In genomic region chr16:22264232-22264961, GRCm38 (mm10) we compare ENCODE assay signal across 8 mouse cellular contexts. TPM values are rescaled to one million over a fixed set of nuclear protein-coding genes. Genes with fewer than 3 reads are reported as not detected.
DNase-seq lines count a peak whose midpoint lies in the region; ATAC-seq and TF ChIP-seq lines count a peak whose summit lies in the region.

No protein-coding gene starts in this region.

- H3ac ChIP-seq in myocyte (ENCODE audit: control insufficient read depth, insufficient read length) = peak overlapping the region; percentile 68

- under 1% methylated on average over 16 of the region's 16 CpGs for WGBS in kidney, adult 2 months
- WGBS in bone marrow, adult 2 months = under 1% methylated on average over 16 of the region's 16 CpGs
- WGBS in hindbrain, embryonic 13.5 days = 3% methylated on average over 16 of the region's 16 CpGs
- WGBS in liver, embryonic 11.5 days = 1% methylated on average over 16 of the region's 16 CpGs

- peak overlapping the region; percentile 99 for H3K4me3 ChIP-seq in kidney, adult 2 months (ENCODE audit: insufficient read depth, low read depth, low read length)
- peak overlapping the region; percentile 97 for H3K4me3 ChIP-seq in bone marrow, adult 2 months (replicated peaks; ENCODE audit: control insufficient read depth, low read depth, low read length)
- peak overlapping the region; percentile 97 for H3K4me3 ChIP-seq in hindbrain, embryonic 13.5 days
- peak overlapping the region; percentile 100 for H3K4me3 ChIP-seq in liver, embryonic 11.5 days (ENCODE audit: low read depth, low read length)
- peak overlapping the region; percentile 95 for H3K4me3 ChIP-seq in myocyte

- peak overlapping the region; percentile 94 for H3K9ac ChIP-seq in hindbrain, embryonic 13.5 days
- H3K9ac ChIP-seq in liver, embryonic 11.5 days (ENCODE audit: low read depth, low read length) = peak overlapping the region; percentile 100

- H3K79me2 ChIP-seq in myocyte (ENCODE audit: control insufficient read depth, insufficient read depth) = peaks cover 66% of the 10 kb centered on the region

- H3K27me3 ChIP-seq in kidney, adult 2 months (replicated peaks; ENCODE audit: control insufficient read depth, insufficient read depth, low read length) = no peaks in the 10 kb centered on the region
- H3K27me3 ChIP-seq in hindbrain, embryonic 13.5 days = no peaks in the 10 kb centered on the region
- H3K27me3 ChIP-seq in liver, embryonic 11.5 days (replicated peaks; ENCODE audit: control insufficient read depth, insufficient read depth, low read length) = no peaks in the 10 kb centered on the region
- no peaks in the 10 kb centered on the region for H3K27me3 ChIP-seq in myocyte (ENCODE audit: control insufficient read depth, insufficient read depth, insufficient read length)

- ATAC-seq in hindbrain, embryonic 13.5 days (ENCODE audit: low FRiP score) = no peak
- ATAC-seq in liver, embryonic 11.5 days (replicated peaks; ENCODE audit: low FRiP score) = no peak

- H3K27ac ChIP-seq in kidney, adult 2 months (ENCODE audit: insufficient read depth, low read depth, low read length) = peak overlapping the region; percentile 84
- H3K27ac ChIP-seq in bone marrow, adult 2 months (ENCODE audit: control insufficient read depth, insufficient read depth, low read depth, low read length, poor library complexity) = peak overlapping the region; percentile 96; the same call in 1 of the 2 replicates
- peak overlapping the region; percentile 99 for H3K27ac ChIP-seq in hindbrain, embryonic 13.5 days
- H3K27ac ChIP-seq in liver, embryonic 11.5 days (ENCODE audit: low read depth, low read length) = peak overlapping the region; percentile 96

- H3K9me3 ChIP-seq in hindbrain, embryonic 13.5 days = no peaks in the 10 kb centered on the region
- H3K9me3 ChIP-seq in liver, embryonic 11.5 days (ENCODE audit: control insufficient read depth, low read length) = no peaks in the 10 kb centered on the region

- DNase-seq in kidney, adult 2 months = peak; percentile 53
- no peak for DNase-seq in kidney, adult 11 months
- DNase-seq in liver, embryonic 11.5 days (ENCODE audit: low spot score) = peak; percentile 42
- DNase-seq in frontal cortex, postnatal 36 days (ENCODE audit: low spot score in 2 of 2) = no peak
- no peak for DNase-seq in right cerebral cortex, postnatal 14 days

- no peak for TF ChIP-seq POLR2A in kidney, adult 2 months (IDR thresholded peaks at IDR 0.05; ENCODE audit: low read depth, low read length)
- TF ChIP-seq POLR2A in bone marrow, adult 2 months (IDR thresholded peaks at IDR 0.05; ENCODE audit: borderline replicate concordance, control insufficient read depth, low read depth, low read length) = no peak
- no peak for TF ChIP-seq POLR2A in myocyte (IDR thresholded peaks at IDR 0.05; ENCODE audit: insufficient read length, low read depth)

- H3K4me1 ChIP-seq in kidney, adult 2 months (ENCODE audit: control insufficient read depth, insufficient read depth, low read length) = peaks cover 19% of the 10 kb centered on the region
- H3K4me1 ChIP-seq in bone marrow, adult 2 months (ENCODE audit: control insufficient read depth, insufficient read depth, low read length) = peaks cover 1% of the 10 kb centered on the region; the same call in 1 of the 2 replicates
- peaks cover 32% of the 10 kb centered on the region for H3K4me1 ChIP-seq in hindbrain, embryonic 13.5 days (replicated peaks)
- peaks cover 21% of the 10 kb centered on the region for H3K4me1 ChIP-seq in liver, embryonic 11.5 days (replicated peaks; ENCODE audit: control insufficient read depth, insufficient read depth, low read length)

- H3K4me2 ChIP-seq in hindbrain, embryonic 13.5 days = peak overlapping the region; percentile 91
- peak overlapping the region; percentile 94 for H3K4me2 ChIP-seq in liver, embryonic 11.5 days
- peak overlapping the region; percentile 96 for H3K4me2 ChIP-seq in myocyte (ENCODE audit: low read depth)

- TF ChIP-seq CTCF in kidney, adult 2 months (conservative IDR thresholded peaks at IDR 0.05; ENCODE audit: insufficient read depth, insufficient read length, low read depth, low read length) = no peak
- no peak for TF ChIP-seq CTCF in bone marrow, adult 2 months (IDR thresholded peaks at IDR 0.05; ENCODE audit: control insufficient read depth, insufficient read depth, low read length)

- no peaks in the 10 kb centered on the region for H3K36me3 ChIP-seq in kidney, adult 2 months (ENCODE audit: control insufficient read depth, insufficient read depth, low read length)
- H3K36me3 ChIP-seq in hindbrain, embryonic 13.5 days = no peaks in the 10 kb centered on the region
- no peaks in the 10 kb centered on the region for H3K36me3 ChIP-seq in liver, embryonic 11.5 days (ENCODE audit: control insufficient read depth, insufficient read depth, low read length)
- H3K36me3 ChIP-seq in myocyte (ENCODE audit: control insufficient read depth, insufficient read depth) = no peaks in the 10 kb centered on the region

TF ChIP-seq in myocyte, 11 proteins besides CTCF, POLR2A, EP300 and RAD21:
- no peak for TF ChIP-seq MAX (IDR thresholded peaks at IDR 0.05; ENCODE audit: low read depth)
- peak; percentile 61 for TF ChIP-seq USF1 (IDR thresholded peaks at IDR 0.05; ENCODE audit: low read depth)
- TF ChIP-seq REST (IDR thresholded peaks at IDR 0.05; ENCODE audit: insufficient read depth, insufficient read length) = no peak
TF ChIP-seq in myocyte: peak in this region for 1.

RNA-seq across cellular contexts. Expression of gene Tra2b, which starts 1.4 kb away (rescaled TPM):
- 19.4 and 29.1 TPM in 2 replicates for polyA plus RNA-seq in kidney, adult 2 months (2012; rRNA removed)
- polyA plus RNA-seq in bone marrow, adult 2 months (2011; ENCODE audit: insufficient read depth, insufficient read length, low replicate concordance, missing spikeins) = 105 and 128 TPM in 2 replicates
- 304 and 307 TPM in 2 replicates for polyA plus RNA-seq in hindbrain, embryonic 13.5 days (2015; fragmentation: Nextera tagmentation; extraction: Ambion mirVana)
- polyA plus RNA-seq in liver, embryonic 11.5 days (2014; fragmentation: Nextera tagmentation; extraction: Ambion mirVana) = 331 and 367 TPM in 2 replicates
- 41.2 TPM for polyA plus RNA-seq in myocyte (2012; fragmentation: generic; extraction: Trizol)

Comparison
In these comparisons a context has a peak if more than half of its experiments do, and no peak if none do; other contexts are left out.
1. DNase-seq: peak in kidney, adult 2 months (single experiment) and liver, embryonic 11.5 days (single experiment); none in kidney, adult 11 months (single experiment), frontal cortex, postnatal 36 days (0 of 2) and right cerebral cortex, postnatal 14 days (single experiment).
2. Peak in every context shown above with its lines, with median percentiles within 50 percentile points of each other: H3K27ac ChIP-seq, H3K4me3 ChIP-seq and H3K4me2 ChIP-seq.